Mouse (Mus musculus): ENCODE measurements at regions not wholly inside any gene's neighbourhood (a gene's known extent, or its start where the extent isn't known, plus 50 kb on each side); places are given as distances from the start of the nearest gene placed in this dataset.

DNA sequence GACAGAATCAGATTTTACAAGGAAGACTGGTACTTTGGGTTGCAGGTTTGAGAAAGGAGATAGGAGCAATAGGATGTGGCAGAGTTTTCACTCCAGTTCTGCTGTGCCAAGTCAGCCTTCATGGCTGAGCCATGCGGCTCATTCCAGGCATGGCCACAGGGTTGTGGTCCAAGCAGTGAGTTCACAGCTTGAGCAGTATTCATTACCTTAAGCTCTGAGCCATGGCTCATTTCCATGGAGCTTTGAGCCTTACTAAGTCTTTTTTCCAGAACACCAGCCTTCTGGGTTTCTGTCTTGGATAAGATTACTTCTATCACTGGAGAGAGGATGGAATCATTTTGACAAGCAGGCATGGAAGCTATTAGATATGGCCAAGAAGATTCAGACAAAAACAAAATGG lies 98.2 kb upstream of the Tmtc4 start:
- TF ChIP-seq CTCF (conservative IDR thresholded peaks at IDR 0.05; ENCODE audit: low read length) (no peak), NANOG (IDR thresholded peaks at IDR 0.05; ENCODE audit: borderline replicate concordance, low read length) (no peak)

Measured in E14TG2a.4 (cell line).